Mouse (Mus musculus) central nervous system, embryonic 14 days (tissue): ENCODE results near the gene Atoh7. TPM values are rescaled to one million over a fixed set of nuclear protein-coding genes. Genes with fewer than 3 reads are reported as not detected.

Experiments
- polyA plus RNA-seq: library from polyadenylated mRNA; depleted of rRNA; stranded (reverse); fragments of >200 nt; gene quantifications from 2 replicates; pipeline ENCODE4 v1.2.3, GENCODE M21; 2012; rRNA removed

The Atoh7 gene
- 2.1 and 3.0 TPM in 2 replicates for polyA plus RNA-seq

GRCm38 (mm10) chr10:63099521-63099920, at the start of gene Atoh7:
TSS of gene Atoh7 (plus strand) at chr10:63099651.

GRCm38 (mm10) chr10:63059862-63060261, 39.6 kb upstream of the Atoh7 start, which contains the start of gene Pbld1:
TSS of gene Pbld1 (plus strand) at chr10:63060162.

Other genes starting within 250 kb of the Atoh7 start
- 7.3 and 7.6 TPM in 2 replicates for gene Tet1, start 190.7 kb upstream of the Atoh7 start, polyA plus RNA-seq
- gene Slc25a16, start 179.0 kb upstream of the Atoh7 start, polyA plus RNA-seq: 17.1 and 18.0 TPM in 2 replicates
- 14.5 and 17.5 TPM in 2 replicates for gene Dna2, start 152.6 kb upstream of the Atoh7 start, polyA plus RNA-seq
- gene Rufy2, start 119.4 kb upstream of the Atoh7 start, polyA plus RNA-seq: 41.5 and 42.2 TPM in 2 replicates
- 191 and 199 TPM in 2 replicates for gene Hnrnph3, start 75.4 kb upstream of the Atoh7 start, polyA plus RNA-seq
- gene Pbld2, start 75.3 kb upstream of the Atoh7 start, polyA plus RNA-seq: 2.4 and 2.7 TPM in 2 replicates
- gene Pbld1, start 39.5 kb upstream of the Atoh7 start, polyA plus RNA-seq: 0.27 and 0.51 TPM in 2 replicates
- gene Mypn, start 104.3 kb downstream of the Atoh7 start, polyA plus RNA-seq: 0.26 and 1.1 TPM in 2 replicates
- gene Herc4, start 144.2 kb downstream of the Atoh7 start, polyA plus RNA-seq: 39.3 and 42.4 TPM in 2 replicates